Mouse (Mus musculus) cerebellum, adult 18-20 months (tissue): ENCODE measurements around the gene Atp6v0d1.
"Not testable (repeated sequence)": the region's sequence is repeated elsewhere in the genome, so short reads cannot be mapped to it uniquely, and the experiment has no call there.

Experiments
- DNase-seq, 2 experiments: peaks; one replicate each; pipeline ENCODE4 v3.0.0; 2021

Atp6v0d1 gene

DNA sequence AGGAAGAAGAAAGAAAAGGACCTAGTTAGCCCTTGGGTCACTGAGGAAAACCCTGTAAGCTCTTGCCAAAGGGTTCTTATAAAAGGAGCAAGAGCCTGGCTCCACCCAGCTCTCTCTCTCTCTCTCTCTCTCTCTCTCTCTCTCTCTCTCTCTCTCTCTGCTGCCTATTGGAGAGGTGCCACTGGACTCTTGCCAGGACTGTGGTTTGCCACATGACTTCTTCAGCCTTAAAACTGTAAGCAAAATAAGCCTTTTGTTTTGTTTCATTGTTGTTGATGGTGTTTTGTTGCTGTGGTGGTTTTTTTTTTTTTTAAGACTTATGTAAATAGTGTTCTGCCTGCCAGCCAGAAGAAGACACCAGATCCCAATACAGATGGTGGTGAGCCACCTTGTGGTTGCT, 7.6 kb upstream of the Atp6v0d1 start:
- DNase-seq, result peak in 1 of 2 experiments; percentile 14

DNA sequence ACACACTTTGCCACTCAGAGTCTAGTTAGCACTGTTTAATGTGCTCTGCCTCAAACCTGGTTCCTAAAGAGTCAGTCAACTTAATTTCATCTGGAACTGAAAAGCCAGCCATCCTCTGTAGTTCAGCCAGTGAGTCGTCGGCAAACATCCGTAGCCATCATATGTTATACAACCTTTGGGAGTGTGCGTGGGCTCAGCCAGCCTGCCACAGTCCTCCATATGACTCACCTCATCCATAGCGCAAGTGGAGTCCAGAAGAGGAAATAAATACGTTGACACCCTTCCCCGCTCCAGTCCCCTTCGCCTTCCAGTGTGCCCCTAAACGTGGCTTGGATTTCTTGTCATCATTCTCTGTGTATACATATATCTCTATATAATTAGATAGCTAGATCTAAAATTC, 6.0 kb upstream of the Atp6v0d1 start:
- DNase-seq, result no peak

DNA sequence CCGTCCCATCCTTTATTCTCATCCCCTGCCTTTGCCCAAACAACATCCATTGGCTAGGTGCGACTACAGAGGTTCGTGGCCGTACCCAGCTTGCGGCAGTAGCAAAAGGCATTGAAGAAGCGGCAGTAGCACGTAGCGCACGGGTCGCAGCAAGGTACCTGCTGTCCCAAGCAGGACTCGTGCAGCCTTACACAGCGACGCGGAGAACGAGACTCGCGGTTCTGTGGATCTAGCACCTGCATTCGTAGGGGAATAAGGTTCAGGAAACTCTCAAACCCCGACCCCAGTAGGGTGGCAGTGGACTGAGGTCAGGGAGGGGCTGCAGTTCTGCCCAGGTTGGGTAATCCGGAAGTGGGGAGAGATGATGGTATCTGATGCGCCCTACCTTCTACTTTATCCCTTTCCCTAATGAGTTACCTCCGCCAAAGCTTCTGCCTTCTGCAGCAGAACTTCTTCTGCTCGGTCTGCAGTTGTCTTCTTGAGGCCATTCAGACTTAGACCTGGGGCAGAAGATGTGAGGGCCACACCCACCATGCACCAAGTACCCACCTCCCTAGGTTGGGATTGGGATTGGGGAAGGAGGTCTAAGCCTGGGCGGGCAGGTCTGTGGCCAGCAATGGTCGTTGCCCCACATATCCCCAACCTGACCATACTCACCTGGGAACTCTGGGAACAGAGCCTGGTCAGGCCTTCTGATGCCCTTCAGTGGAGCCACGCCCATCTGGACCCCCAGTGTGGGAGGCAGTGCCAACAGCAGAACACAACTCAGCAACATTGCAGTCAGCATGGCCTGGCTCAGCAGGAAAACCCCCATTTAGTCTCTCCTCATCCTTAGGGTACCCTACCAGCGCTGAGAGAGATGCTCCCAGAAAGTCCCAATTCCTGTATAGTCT, 1.1 kb upstream of the Atp6v0d1 start:
- peak; percentile 32 to 43 for DNase-seq

DNA sequence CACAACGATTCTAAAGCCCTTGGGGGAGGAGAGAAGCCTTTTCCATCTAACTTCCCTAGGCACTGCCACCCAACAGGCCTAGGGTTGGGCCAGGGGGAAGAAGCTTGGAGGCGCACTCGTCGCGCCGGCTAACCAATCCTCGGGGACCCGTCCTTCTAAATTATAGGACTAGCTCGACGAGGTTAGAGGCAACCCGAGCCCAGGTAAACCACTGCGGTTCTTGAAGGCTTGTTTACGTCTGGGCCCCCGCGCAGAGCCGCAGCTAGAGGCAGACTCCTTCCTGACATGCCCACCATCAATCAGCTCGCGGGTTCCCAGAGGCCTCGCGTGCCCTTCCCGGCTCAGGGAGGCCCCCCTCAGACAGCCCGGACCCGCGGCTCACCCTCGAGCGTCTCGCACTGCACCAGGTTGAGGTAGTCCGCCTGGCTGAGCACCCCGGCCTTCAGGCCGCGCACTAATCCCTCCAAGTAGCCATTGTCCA, 406 bp downstream of the Atp6v0d1 start:
- no peak for DNase-seq

DNA sequence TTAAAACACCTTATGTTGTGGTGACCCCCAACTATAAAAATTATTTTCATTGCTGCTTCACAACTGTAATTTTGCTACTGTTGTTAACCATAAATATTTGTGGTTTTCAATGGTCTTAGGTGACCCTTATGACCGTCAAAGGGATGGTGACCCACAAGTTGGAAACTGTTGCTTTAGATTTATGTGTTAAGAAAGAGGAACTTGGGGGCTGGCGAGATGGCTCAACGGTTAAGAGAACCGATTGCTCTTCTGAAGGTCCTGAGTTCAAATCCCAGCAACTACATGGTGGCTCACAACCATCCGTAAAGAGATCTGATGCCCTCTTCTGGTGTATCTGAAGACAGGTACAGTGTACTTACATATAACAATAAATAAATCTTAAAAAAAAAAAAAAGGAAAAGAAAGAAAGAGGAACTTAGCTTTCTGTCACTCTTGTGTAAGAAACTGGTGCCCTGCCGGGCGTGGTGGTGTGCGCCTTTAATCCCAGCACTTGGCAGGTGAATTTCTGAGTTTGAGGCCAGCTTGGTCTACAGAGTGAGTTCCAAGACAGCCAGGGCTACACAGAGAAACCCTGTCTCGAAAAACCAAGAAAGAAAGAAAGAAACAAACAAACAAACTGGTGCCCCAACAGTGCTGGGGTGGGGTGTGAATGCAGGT, 1.1 kb downstream of the Atp6v0d1 start:
- DNase-seq, result not testable (repeated sequence)

DNA sequence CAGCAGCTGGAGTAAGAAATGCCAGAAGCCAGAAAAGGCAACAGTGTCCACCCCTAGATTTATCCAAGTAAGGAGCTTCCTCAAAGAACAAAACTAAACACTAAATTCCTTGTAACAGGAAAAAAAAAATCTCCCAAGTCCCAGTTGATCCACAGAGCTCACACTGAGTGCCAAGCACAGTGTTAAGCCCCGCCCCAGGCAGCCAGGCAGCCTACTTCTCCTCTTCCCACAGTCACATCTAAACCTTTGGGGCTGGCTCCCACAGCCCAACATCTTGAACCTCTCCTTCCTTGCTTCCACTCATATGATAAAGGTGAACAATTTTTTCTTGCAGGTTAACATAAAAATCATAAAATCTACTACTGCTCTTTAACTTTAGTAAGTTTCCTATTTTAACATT, 2.0 kb downstream of the Atp6v0d1 start:
- no peak for DNase-seq

DNA sequence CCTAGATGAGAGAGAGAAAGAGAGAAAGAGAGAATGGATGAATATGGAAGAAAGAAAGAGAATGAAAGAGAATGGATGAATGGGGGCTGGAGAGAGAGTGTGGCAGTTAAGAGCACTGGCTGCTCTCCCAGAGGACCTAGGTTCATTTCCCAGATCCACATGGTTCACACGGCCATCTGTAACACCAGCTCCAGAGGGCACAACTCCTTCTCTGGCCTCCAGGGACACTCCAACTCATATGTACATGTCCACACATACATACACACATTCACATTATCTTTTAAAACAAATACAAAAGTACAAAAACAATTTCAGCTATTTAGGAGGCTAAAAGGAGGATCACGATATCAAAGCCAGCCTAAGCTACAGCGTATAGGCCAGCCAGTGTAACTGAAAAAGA, 3.0 kb downstream of the Atp6v0d1 start:
- DNase-seq, result no peak

DNA sequence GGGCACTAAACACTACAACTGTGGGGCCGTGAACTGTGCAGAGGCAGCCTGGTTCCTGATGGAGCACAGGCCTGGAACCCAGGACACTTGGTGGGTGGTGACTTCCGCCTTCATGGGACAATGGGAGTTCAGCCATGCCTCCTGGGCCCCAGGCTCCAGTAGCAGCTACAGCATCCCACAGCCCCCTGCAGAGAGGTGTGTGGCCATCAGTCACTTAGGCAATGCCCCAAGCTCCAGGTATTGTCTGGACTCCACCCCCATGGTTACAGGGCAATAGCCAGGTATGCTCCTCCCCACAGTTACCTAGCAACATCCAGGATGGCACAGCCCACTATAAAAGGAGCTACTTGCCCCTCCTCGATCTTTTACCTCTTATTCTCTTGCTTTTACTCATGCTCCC, 10.6 kb downstream of the Atp6v0d1 start:
- DNase-seq, result no peak

DNA sequence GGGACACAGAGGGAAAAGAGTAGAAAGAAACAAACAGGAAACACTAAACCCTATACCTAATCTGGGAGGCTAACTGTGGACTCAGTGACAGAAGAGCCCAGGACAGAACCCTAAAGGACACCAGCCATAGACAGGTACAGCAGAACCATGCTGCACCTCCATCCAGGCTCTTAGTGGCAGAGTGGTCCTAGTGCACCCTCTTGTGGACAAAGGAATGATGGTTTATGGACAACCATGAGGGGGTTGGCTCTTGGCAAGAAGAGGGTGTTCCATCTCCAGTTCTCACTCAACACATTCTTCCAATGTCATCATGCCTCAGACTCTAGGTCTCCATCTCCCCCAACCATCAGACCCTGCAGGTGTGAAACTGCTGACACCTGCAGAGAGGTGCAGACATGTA, 11.8 kb downstream of the Atp6v0d1 start:
- peak; percentile 77 to 83 for DNase-seq

DNA sequence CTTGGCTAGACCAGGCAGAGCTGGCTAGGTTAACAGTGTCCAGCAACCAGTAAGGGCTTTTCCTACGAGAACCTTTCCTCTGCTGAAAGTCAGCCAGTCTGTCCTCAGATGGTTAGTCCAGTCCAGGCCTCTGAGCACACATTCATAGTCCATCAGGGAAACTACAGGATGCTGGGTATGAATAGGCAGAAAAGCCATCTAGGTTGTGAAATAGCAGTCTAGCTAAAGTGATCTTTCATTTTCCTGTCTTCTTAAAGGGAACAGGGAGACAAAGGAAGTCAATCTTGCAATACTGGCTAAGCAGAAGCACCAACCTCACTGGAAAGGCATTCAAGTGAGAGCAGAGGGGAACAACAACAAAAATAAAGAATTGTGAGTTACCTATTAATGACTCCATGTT, 13.0 kb downstream of the Atp6v0d1 start:
- no peak for DNase-seq

DNA sequence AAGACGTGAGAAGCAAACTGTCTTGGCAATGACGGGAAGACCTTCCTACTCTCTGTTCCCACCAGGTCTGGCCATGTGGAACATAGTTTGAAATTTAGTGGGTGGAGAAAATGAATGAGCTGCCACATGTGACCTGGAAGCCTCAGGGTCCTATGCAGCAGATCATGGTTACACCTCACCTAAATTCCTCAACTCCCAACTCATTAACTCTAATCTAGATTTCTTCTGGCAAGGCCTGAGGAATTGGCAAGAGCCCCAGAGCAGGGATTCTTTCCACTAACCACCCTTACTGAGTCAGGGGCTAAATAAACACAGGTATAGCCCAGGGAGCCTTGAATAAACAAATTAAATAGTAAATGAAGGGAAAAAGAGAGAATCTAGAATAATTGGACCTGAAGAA, 13.8 kb downstream of the Atp6v0d1 start:
- DNase-seq, result no peak

DNA sequence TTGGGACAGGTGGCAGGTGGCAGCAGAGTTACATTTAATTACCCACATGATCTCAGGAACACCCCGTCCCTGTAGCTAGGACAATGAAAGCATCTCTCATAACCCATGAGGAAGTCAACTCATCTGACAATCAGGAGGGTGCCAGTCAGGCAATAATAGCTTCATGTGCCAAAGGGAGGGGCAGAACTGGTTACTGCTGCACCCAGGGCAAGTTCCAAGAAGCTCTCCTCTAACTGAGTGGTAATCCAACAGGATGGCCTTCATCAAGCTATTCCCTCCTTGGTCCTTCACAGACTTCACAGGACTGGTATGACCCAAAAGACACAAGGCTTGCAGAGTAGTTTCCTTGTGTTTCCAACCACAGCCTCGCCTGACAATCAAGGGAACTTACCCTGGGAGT, 15.8 kb downstream of the Atp6v0d1 start:
- DNase-seq, result no peak

DNA sequence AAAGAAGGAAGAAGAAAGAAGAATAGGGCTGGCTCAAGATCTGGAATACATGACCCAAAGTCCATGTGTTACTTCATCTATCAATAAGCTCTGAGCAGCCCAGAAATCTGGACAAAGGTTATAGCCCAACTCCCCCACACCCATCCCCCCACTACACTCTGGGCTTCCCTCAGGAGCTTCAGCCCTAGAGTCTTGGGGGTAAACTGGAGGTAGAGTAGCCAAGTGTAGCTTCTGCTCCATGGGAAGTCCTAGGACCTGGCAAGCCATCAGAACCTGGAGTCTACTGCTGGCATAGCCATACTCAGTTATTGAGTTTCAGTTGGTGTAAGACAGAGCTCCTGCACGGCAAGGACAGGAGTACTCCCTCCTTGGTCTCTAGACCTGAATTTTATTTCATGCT, 16.3 kb downstream of the Atp6v0d1 start:
- peak in 1 of 2 experiments; percentile 36 for DNase-seq

DNA sequence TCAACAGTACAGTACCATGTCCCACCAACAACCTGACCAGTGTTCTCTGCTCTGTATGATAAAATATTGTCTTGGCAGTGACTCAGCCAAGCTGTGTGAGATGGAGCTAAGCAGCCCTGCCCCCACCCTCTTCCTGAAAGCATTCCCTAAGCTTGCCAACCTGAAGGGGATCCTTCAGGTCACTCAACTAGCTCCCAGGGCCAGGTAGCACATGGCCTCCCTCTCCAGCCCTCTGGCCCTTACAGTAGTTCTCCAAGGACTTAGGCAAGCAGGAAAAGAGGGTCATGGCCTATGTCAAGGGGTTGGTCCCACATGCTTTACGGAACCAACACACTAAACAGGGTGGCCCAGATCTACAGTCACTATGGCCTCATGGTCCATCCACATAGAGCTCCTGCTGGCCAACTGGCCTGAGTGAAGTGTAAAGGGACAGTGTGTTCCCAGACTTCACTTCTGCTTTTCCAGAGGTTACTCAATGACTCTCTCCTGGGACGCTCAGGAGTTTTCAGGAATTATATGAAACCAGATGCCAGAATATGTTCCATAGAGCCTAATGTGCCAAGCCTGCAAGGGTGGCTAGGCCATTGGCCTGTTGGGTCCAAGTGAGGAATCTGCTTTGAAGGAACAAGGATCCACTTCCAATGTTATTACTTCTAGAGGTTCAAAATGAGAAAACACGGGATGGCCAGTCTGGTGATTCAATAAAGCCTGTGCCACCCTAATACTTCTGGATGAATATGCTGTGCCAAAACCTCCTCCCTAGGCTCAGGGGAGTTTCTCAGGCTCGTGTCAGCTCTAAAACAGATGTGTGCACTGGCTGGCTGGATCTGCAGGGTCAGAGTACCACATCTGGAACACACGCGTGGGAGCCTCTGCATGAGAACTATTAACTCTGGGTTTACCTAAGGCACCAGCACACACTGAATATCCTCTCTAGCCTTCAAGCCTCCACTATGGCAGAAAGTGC, 19.2 kb downstream of the Atp6v0d1 start:
- no peak for DNase-seq

DNA sequence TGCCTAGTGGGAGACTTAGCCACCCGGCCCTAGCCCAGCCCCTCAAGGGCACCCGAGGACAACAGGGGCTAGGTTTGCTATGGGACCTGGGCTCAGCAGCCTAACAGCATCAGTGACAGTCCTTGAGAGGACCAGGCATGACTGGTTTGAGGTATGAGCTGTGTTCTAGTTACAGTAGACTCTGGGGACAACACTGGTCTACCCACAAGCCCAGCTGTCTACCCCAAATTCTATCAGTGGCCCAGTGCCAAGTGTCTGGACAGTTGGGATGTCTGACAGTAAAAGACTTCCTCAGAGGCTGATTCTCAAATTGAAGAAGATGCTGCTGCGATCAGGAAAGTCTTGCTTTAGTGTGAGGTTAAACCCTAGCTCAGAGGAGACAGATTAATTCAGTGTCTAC, 20.6 kb downstream of the Atp6v0d1 start:
- DNase-seq, result peak; percentile 38 to 39

DNA sequence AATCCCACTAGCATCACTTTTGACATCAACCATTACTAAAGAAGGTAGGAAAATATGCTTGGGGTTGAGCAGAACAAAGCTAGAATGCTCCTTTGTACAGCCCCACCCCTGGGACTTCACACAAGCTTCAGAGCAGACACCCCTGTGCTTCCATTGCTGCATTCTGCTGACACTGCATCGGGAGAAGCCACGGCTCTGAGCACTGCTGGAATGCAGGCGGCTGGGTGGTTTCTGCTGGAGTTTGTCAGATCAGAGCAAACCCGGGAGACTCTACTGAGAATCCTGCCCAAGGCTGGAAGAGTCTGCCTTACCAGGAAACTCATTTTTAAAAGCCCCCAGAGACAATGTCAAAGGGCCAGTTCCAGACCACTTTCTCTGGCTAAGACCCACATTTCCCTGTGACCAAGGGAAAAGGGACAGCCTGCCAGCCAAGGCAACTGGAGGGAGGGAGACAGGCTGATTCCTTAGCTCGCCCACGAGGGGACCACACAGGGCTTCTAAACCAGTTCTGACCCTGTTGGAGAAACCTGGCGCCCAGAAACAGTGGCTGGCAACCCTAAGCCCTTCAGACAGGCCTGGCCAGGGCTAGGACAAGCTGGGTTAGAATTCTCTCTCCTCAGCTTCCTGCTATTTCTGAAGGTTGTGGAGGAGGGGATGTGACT, 21.2 kb downstream of the Atp6v0d1 start:
- peak in 1 of 2 experiments; percentile 43 for DNase-seq

DNA sequence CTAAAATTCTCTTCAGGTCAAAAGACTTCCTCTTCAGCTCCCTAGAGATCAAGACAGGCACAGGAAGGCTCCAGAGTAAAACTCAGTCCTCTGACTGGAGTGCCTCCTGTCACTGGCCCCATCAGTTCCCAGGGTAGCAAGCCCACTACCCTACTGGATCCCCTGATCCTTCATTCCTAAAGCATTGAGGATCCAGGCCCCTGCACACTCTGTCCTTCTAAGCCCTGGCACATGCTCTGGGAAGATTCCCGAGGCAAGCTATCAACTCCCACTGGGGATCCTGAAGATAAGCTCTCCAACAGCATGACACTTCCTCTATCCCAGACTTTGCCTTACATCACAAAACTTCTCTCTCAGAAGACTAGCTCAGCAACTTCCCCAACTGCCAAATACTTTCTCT, 22.1 kb downstream of the Atp6v0d1 start:
- no peak for DNase-seq

DNA sequence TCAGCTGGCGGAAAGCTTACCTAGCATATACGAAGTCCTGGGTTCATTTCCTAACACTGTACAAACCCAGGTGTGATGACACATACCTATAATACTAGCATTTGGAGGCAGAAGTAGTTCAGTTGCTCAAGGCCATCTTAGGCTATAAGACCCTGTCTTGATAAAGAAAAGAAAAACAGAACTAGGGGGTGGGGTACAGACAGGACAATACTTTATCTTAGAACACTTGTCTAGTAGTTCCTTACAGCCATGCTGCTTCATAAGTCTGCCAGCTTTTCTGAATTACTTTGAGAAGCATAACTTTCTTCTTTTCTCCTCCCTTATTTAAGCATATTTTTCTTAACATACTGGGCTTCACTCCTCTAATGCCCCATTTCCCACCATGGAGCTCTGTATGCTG, 23.0 kb downstream of the Atp6v0d1 start:
- no peak for DNase-seq

DNA sequence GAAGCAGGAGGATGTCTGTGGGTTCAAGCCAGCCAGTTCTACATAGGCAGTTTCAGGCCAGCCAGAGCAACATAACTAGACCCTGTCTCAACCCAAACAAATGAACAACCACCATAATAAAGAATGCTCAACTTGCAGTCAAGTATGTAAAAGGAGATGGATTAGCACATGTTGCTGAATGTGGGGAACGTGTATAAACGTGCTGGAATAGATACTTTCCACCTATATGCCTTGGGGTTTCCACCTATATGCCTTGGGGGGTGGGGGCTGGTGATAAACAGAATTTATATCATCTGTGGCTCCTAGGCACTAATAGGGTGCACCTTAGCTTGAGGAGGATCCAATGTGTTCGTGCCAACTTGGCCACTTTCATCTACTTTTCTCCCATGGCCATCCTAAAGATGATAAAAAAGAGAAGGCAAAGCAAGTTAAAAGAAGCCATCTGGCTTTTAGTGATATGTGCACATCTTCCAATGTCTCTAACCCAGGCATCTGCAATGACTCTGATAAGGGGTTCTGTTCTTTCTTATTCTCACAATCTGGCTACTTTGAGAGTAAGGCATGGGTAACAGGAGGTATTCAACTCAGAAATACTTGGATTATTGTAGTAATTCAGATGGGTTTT, 23.7 kb downstream of the Atp6v0d1 start:
- no peak for DNase-seq

DNA sequence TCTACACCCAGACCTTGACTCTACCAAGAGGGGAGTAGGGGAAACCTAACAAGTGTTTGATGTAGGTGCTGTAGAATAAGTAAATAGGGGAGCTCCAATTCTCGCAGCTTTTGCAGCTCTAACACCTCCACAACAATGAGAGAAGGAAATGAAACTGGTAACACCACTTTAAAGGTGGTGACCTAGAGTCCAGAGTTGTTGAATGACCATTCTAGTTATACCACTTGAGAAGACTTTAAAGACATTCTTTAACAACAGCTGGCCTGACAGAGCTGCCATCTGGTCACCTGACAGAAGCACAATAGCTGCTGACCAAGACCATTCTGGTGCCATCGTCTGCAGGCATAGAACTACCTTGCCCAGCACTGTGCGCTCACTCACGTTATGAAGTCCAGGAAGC, 26.9 kb downstream of the Atp6v0d1 start:
- no peak for DNase-seq

DNA sequence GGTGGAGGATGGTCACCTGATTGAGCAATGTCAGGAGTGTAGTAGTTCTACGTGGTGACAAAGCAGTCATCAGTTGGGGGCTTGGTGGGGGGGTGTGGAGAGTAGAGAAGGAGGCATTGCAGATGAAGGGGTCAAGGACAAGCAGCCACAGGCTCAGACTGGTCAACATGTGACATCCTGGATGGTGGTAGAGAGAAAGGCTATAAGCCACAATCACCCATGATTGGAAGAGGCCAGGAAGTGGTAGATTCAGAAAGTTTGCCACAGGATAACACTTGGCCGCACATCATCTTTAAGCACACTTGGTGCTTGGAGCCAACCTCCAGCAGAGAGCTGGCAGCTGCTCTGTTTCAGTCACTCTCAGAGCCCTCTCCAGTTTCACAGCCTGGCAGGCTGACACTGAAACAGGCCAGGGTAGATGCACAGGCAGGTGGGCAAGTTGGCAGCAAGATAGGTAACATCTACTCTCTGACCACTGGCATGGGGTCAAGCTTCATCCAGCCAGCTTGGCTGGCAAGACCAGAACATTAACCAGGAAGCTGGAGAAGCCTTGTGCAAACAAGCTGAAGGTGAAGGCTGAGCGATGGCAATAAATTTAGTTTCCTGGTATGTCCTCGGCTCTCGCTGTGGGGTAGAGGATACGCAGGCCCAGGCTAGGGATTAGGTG, 28.7 kb downstream of the Atp6v0d1 start:
- DNase-seq, result peak; percentile 77 to 80
